Mouse (Mus musculus) stomach, embryonic 14.5 days (tissue): ENCODE measurements at regions not wholly inside any gene's neighbourhood (a gene's known extent, or its start where the extent isn't known, plus 50 kb on each side); places are given as distances from the start of the nearest gene placed in this dataset.
A peak's percentile ranks its signal among the peaks of the same experiment; 100 is the strongest.

Experiments used
- ATAC-seq: fragments of 200-750 bp; cut with Nextera tagmentation; 2 replicates; pipeline ENCODE4 v1.8.0; 2017; ENCODE audit warnings: low read depth, moderate TSS enrichment; ENCODE audit not compliant: insufficient number of reproducible peaks, insufficient read depth, low FRiP score
- H3K27ac ChIP-seq: fragments of 300-500 bp; sonication (generic); 2 replicates; pipeline ENCODE4 v1.5.1; 2014; ENCODE audit warnings: mild to moderate bottlenecking, low read length, moderate library complexity, mixed read lengths
- H3K27me3 ChIP-seq: fragments of 300-500 bp; sonication (generic); 2 replicates; pipeline ENCODE4 v1.6.1; 2014; ENCODE audit warnings: low read length, control low read depth, mixed read lengths; ENCODE audit not compliant: control insufficient read depth, insufficient read depth
- H3K36me3 ChIP-seq: fragments of 300-500 bp; sonication (generic); 2 replicates; pipeline ENCODE4 v1.6.1; 2014; ENCODE audit warnings: mild to moderate bottlenecking, control low read depth, low read length, moderate library complexity, mixed read lengths; ENCODE audit not compliant: control insufficient read depth, insufficient read depth
- H3K4me1 ChIP-seq: fragments of 300-500 bp; sonication (generic); 2 replicates; pipeline ENCODE4 v1.6.1; 2014; ENCODE audit warnings: low read length, control low read depth, mixed read lengths; ENCODE audit not compliant: control insufficient read depth, insufficient read depth
- H3K4me2 ChIP-seq: fragments of 300-500 bp; sonication (generic); replicated peaks from 2 replicates; pipeline ENCODE4 v1.6.1; 2014; ENCODE audit warnings: low read depth, low read length, control low read depth
- H3K4me3 ChIP-seq: fragments of 300-500 bp; sonication (generic); 2 replicates; pipeline ENCODE4 v1.5.1; 2014; ENCODE audit warnings: low read depth, low read length, control low read depth
- H3K9ac ChIP-seq: fragments of 300-500 bp; sonication (generic); replicated peaks from 2 replicates; pipeline ENCODE4 v1.6.1; 2014; ENCODE audit warnings: low read depth, mild to moderate bottlenecking, control low read depth, low read length, moderate library complexity, mixed read lengths
- H3K9me3 ChIP-seq: fragments of 300-500 bp; sonication (generic); 2 replicates; pipeline ENCODE4 v1.6.1; 2016; ENCODE audit warnings: low read depth, low read length, control low read depth; ENCODE audit not compliant: control insufficient read depth
- whole genome bisulfite sequencing: fragments of 180-500 bp; shearing (Covaris S2); extraction: QIAGEN DNeasy Blood & Tissue Kit; methylation state at CpG from one replicate; pipeline ENCODE4 v1.1.7; 2014; 5-methylcytosine and 5-hydroxymethylcytosine counted together

- Histone ChIP-seq H3K36me3 (no peaks in the 10 kb centered on the region), H3K4me2 (no peak overlapping the region), H3K9ac (no peak overlapping the region), H3K4me1 (peaks cover 32% of the 10 kb centered on the region), H3K27ac (no peak overlapping the region), H3K9me3 (no peaks in the 10 kb centered on the region), H3K4me3 (no peak overlapping the region), H3K27me3 (no peaks in the 10 kb centered on the region)
- ATAC-seq, result no peak
- WGBS, result 81% methylated on average over 3 of the region's 3 CpGs
These were observed 194.3 kb downstream of the Fam43a start for GRCm38 (mm10) chr16:30793856-30794255.

DNA sequence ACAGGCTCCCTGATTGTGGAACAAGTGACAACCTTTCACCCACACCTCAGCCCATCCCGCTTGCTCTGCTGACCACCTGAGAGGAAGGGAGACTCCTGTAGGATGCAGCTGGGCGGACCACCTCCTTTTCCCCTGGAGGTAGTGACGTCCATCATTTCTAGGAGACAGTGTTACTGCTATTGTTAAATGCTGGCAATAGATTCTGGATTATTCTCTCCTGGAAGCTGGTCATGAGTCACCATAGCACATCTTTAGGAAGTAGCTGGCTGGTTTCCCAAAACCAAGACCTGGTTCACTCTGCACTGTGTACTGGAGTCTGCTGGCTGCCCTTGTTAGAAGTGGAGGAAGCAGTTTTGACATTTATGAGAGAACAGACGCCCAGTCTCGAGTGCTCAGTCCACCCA, 196.0 kb downstream of the Fam43a start:
- Histone ChIP-seq H3K9ac (no peak overlapping the region), H3K9me3 (no peaks in the 10 kb centered on the region), H3K4me2 (no peak overlapping the region), H3K4me1 (peaks cover 26% of the 10 kb centered on the region), H3K27me3 (no peaks in the 10 kb centered on the region), H3K27ac (no peak overlapping the region), H3K4me3 (no peak overlapping the region), H3K36me3 (no peaks in the 10 kb centered on the region)
- WGBS, result 58% methylated on average over 5 of the region's 5 CpGs
- ATAC-seq, result no peak

- no peaks in the 10 kb centered on the region for H3K36me3 ChIP-seq
- no peak for ATAC-seq
- no peak overlapping the region for H3K27ac ChIP-seq
- H3K4me1 ChIP-seq, result peaks cover 21% of the 10 kb centered on the region
- WGBS, result 90% methylated on average over 6 of the region's 6 CpGs
- no peak overlapping the region for H3K9ac ChIP-seq
- no peak overlapping the region for H3K4me2 ChIP-seq
- H3K27me3 ChIP-seq, result no peaks in the 10 kb centered on the region
- no peak overlapping the region for H3K4me3 ChIP-seq
- no peaks in the 10 kb centered on the region for H3K9me3 ChIP-seq
These were observed 196.6 kb downstream of the Fam43a start for GRCm38 (mm10) chr16:30796103-30796502.

GRCm38 (mm10) chr16:30797006-30797405, 197.5 kb downstream of the Fam43a start:
- WGBS, result 97% methylated on average over 3 of the region's 3 CpGs
- ATAC-seq, result no peak
- no peaks in the 10 kb centered on the region for H3K9me3 ChIP-seq

DNA sequence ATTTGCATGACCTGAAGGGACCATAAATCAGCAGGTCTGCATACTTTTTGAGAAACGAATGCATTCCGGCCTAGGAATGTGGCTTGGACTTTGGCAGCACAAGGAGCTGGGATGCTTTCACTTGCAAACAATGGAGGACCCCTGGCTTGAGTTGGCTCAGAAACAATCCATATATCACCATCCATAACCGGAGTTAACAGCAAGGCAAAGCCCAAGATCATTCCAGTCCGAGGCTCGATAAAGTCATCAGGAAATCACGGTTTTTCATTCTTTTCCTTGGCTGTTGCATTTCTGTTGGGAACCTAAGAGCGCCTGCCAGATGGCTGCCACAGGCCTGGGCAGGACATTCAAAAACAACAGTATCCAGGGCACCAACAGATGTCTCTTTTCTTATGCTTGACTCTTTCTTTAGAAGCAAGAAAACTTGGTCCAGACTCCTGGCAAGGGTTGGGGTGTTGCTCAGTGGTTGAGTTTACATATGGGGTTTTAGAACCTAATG, 198.5 kb downstream of the Fam43a start:
- no peak for ATAC-seq
- Histone ChIP-seq H3K9ac (no peak overlapping the region), H3K27me3 (no peaks in the 10 kb centered on the region), H3K4me2 (no peak overlapping the region), H3K9me3 (no peaks in the 10 kb centered on the region), H3K27ac (peak overlapping the region; percentile 53; the same call in 1 of the 2 replicates), H3K36me3 (no peaks in the 10 kb centered on the region), H3K4me1 (0 out of 2 replicates have a peak, but pooled peaks cover 11% of the 10 kb centered on the region), H3K4me3 (no peak overlapping the region)
- WGBS, result 33% methylated on average over 7 of the region's 7 CpGs

More at GRCm38 (mm10) chr16:30797006-30797405, 197.5 kb downstream of the Fam43a start:
- peaks cover 12% of the 10 kb centered on the region; the same call in 1 of the 2 replicates for H3K4me1 ChIP-seq
- H3K27me3 ChIP-seq, result no peaks in the 10 kb centered on the region
- no peak overlapping the region for H3K27ac ChIP-seq
- no peak overlapping the region for H3K9ac ChIP-seq
- no peak overlapping the region for H3K4me3 ChIP-seq
- H3K4me2 ChIP-seq, result no peak overlapping the region
- no peaks in the 10 kb centered on the region for H3K36me3 ChIP-seq

DNA sequence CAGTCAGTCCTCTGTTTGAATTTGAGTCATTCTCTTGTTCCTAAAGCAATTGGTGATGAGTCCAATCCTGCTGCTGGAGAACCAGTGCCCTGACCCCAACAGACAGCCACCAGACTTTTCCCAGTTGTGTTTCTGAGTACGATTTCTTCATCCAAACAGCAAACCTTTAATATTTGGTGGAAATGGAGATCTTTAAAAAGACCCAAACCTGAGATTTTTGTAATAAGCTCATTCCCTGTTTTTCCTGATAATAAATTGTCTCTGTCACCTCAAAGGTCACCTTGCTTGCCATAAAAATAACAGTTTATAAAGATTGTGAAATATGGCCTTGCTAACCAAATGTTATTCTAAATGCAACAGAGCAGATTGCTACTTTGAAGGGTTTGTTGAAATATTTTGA, 199.0 kb downstream of the Fam43a start:
- no peaks in the 10 kb centered on the region for H3K27me3 ChIP-seq
- ATAC-seq, result no peak
- no peak overlapping the region for H3K9ac ChIP-seq
- WGBS, result 68% methylated on average over 1 of the region's 1 CpGs
- H3K4me3 ChIP-seq, result no peak overlapping the region
- no peaks in the 10 kb centered on the region for H3K36me3 ChIP-seq
- no peak overlapping the region for H3K4me2 ChIP-seq
- H3K9me3 ChIP-seq, result no peaks in the 10 kb centered on the region
- H3K4me1 ChIP-seq, result 0 out of 2 replicates have a peak, but pooled peaks cover 11% of the 10 kb centered on the region
- H3K27ac ChIP-seq, result peak overlapping the region; percentile 53; the same call in 1 of the 2 replicates

DNA sequence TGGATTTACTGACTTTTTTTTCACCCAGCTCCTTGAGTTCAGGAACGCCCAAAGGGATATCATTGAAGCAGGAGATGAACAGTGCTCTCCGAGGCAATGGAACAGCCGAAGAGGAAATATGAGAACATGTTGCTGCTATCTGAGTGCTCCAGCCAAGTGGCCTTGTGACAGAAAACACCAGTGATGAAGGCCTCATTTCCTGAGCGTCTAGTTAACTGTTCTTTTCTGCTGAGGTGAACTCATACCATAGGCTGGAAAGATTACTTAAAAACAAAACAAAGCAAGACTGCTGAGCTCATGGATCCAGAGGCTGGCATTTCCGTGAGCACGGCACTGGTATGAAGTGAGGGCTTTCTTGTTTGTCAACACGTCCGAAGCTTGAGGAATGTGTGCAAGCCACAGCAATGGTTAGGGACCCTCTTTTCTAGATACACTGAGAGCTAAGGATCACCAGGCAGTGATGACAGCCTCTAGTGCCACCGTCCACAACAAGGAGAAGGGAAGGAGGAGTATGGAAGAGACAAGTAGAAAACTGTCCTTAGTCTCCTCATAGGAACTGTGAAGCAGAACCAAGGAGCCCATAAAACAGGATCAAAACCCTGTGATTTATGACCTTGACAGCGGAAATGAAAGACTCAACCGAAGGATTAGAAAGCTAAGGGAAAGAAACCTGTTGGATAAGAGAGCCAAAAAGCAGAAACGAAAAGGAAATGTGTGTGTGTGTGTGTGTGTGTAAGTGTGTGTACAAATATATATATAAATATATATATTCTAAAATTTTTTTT, 200.4 kb downstream of the Fam43a start:
- no peaks in the 10 kb centered on the region for H3K9me3 ChIP-seq
- H3K4me3 ChIP-seq, result no peak overlapping the region
- 0 out of 2 replicates have a peak, but pooled peaks cover 11% of the 10 kb centered on the region for H3K4me1 ChIP-seq
- no peak overlapping the region for H3K4me2 ChIP-seq
- 56% methylated on average over 12 of the region's 12 CpGs for WGBS
- H3K9ac ChIP-seq, result no peak overlapping the region
- no peaks in the 10 kb centered on the region for H3K36me3 ChIP-seq
- no peak for ATAC-seq
- H3K27me3 ChIP-seq, result no peaks in the 10 kb centered on the region
- no peak overlapping the region for H3K27ac ChIP-seq

DNA sequence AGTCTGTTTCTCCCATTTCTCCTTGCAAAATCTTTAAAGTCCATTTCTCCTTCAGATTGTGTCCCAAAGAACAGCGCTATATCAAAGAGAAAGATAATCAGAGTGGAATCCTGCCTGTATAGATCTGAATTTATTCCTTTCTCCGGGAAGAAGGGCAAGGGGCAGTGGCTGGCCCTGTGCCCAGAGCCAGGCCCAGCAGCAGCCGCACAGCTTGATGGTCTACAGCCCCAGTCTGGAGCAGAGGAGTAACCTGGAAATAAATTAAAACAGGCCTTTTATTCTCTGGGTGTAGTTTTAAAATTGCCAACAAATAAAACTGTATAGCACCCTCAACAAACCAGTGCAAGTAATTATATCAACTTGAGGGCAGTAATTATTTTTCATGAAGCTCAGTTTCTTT, 204.5 kb downstream of the Fam43a start:
- Histone ChIP-seq H3K9me3 (no peaks in the 10 kb centered on the region), H3K9ac (no peak overlapping the region), H3K4me1 (0 out of 2 replicates have a peak, but pooled peaks cover 8% of the 10 kb centered on the region), H3K27ac (no peak overlapping the region; the same call in 1 of the 2 replicates), H3K36me3 (no peaks in the 10 kb centered on the region), H3K4me3 (no peak overlapping the region), H3K4me2 (no peak overlapping the region), H3K27me3 (no peaks in the 10 kb centered on the region)
- ATAC-seq, result no peak
- 45% methylated on average over 3 of the region's 3 CpGs for WGBS
